Mouse (Mus musculus): ENCODE measurements around the gene Retreg3. TPM values are rescaled to one million over a fixed set of nuclear protein-coding genes. Genes with fewer than 3 reads are reported as not detected.

The Retreg3 gene
- polyA plus RNA-seq (2012; rRNA removed): 87.3 and 90.1 TPM in 2 replicates

GRCm38 (mm10) chr11:101119761-101120544 lies at the start of gene Retreg3, which contains the start of gene Tubg1:
Retreg3 (minus strand) TSS chr11:101119893.
Tubg1 (plus strand) TSS chr11:101119938.
- peak within 1 kb of the TSS; percentile 92 for H3K4me3 ChIP-seq (replicated peaks; ENCODE audit: insufficient read depth, low read depth, low read length)
- DNase-seq: peak; percentile 99 to 100
- TF ChIP-seq CTCF (IDR thresholded peaks at IDR 0.05; ENCODE audit: borderline replicate concordance, insufficient read depth, low read depth, low read length) (no peak), POLR2A (IDR thresholded peaks at IDR 0.05; ENCODE audit: borderline replicate concordance, insufficient read depth, low read length) (peak; percentile 92)
- H3K27ac ChIP-seq (ENCODE audit: insufficient read depth, low read length): peak within 1 kb of the TSS; percentile 84
- WGBS: under 1% methylated on average over 61 of the region's 61 CpGs
- peaks cover 7% of the 10 kb centered on the region; the same call in 1 of the 2 replicates for H3K4me1 ChIP-seq (ENCODE audit: control insufficient read depth, insufficient read depth, low read length)
- no peaks in the 10 kb centered on the region for H3K27me3 ChIP-seq (ENCODE audit: control insufficient read depth, insufficient read depth, low read length)

GRCm38 (mm10) chr11:101168301-101168980 lies 48.7 kb upstream of the Retreg3 start:
- 41% methylated on average over 18 of the region's 18 CpGs for WGBS
- peak in 1 of 2 experiments; percentile 26 for DNase-seq
- Histone ChIP-seq H3K27me3 (ENCODE audit: control insufficient read depth, insufficient read depth, low read length) (no peaks in the 10 kb centered on the region), H3K4me1 (ENCODE audit: control insufficient read depth, insufficient read depth, low read length) (peaks cover 21% of the 10 kb centered on the region), H3K27ac (ENCODE audit: insufficient read depth, low read length) (no peak overlapping the region), H3K4me3 (replicated peaks; ENCODE audit: insufficient read depth, low read depth, low read length) (peak overlapping the region; percentile 46)
- no peak for TF ChIP-seq POLR2A (IDR thresholded peaks at IDR 0.05; ENCODE audit: borderline replicate concordance, insufficient read depth, low read length)
- no peak for TF ChIP-seq CTCF (IDR thresholded peaks at IDR 0.05; ENCODE audit: borderline replicate concordance, insufficient read depth, low read depth, low read length)

- DNase-seq: peak in 1 of 2 experiments; percentile 29
- peak overlapping the region; percentile 0 for H3K4me3 ChIP-seq (replicated peaks; ENCODE audit: insufficient read depth, low read depth, low read length)
- H3K27me3 ChIP-seq (ENCODE audit: control insufficient read depth, insufficient read depth, low read length): no peaks in the 10 kb centered on the region
- no peak overlapping the region for H3K27ac ChIP-seq (ENCODE audit: insufficient read depth, low read length)
- 60% methylated on average over 8 of the region's 8 CpGs for WGBS
- TF ChIP-seq POLR2A (IDR thresholded peaks at IDR 0.05; ENCODE audit: borderline replicate concordance, insufficient read depth, low read length) (no peak), CTCF (IDR thresholded peaks at IDR 0.05; ENCODE audit: borderline replicate concordance, insufficient read depth, low read depth, low read length) (no peak)
- peaks cover 21% of the 10 kb centered on the region for H3K4me1 ChIP-seq (ENCODE audit: control insufficient read depth, insufficient read depth, low read length)
These were observed 48.2 kb upstream of the Retreg3 start for GRCm38 (mm10) chr11:101167963-101168300.

- Histone ChIP-seq H3K27ac (ENCODE audit: insufficient read depth, low read length) (no peak overlapping the region), H3K27me3 (ENCODE audit: control insufficient read depth, insufficient read depth, low read length) (no peaks in the 10 kb centered on the region), H3K4me1 (ENCODE audit: control insufficient read depth, insufficient read depth, low read length) (peaks cover 22% of the 10 kb centered on the region), H3K4me3 (replicated peaks; ENCODE audit: insufficient read depth, low read depth, low read length) (peak overlapping the region; percentile 0)
- TF ChIP-seq POLR2A (IDR thresholded peaks at IDR 0.05; ENCODE audit: borderline replicate concordance, insufficient read depth, low read length): no peak
- no peak for TF ChIP-seq CTCF (IDR thresholded peaks at IDR 0.05; ENCODE audit: borderline replicate concordance, insufficient read depth, low read depth, low read length)
- no peak for DNase-seq
- 73% methylated on average over 19 of the region's 19 CpGs for whole genome bisulfite sequencing
These were observed 47.7 kb upstream of the Retreg3 start for GRCm38 (mm10) chr11:101167211-101167962.

GRCm38 (mm10) chr11:101166357-101166756 lies 46.7 kb upstream of the Retreg3 start:
- H3K27me3 ChIP-seq (ENCODE audit: control insufficient read depth, insufficient read depth, low read length): no peaks in the 10 kb centered on the region
- 51% methylated on average over 14 of the region's 14 CpGs for WGBS
- no peak overlapping the region for H3K27ac ChIP-seq (ENCODE audit: insufficient read depth, low read length)
- peak; percentile 24 to 41 for DNase-seq
- peaks cover 29% of the 10 kb centered on the region for H3K4me1 ChIP-seq (ENCODE audit: control insufficient read depth, insufficient read depth, low read length)
- TF ChIP-seq POLR2A (IDR thresholded peaks at IDR 0.05; ENCODE audit: borderline replicate concordance, insufficient read depth, low read length) (no peak), CTCF (IDR thresholded peaks at IDR 0.05; ENCODE audit: borderline replicate concordance, insufficient read depth, low read depth, low read length) (no peak)
- H3K4me3 ChIP-seq (replicated peaks; ENCODE audit: insufficient read depth, low read depth, low read length): no peak overlapping the region

GRCm38 (mm10) chr11:101164677-101165580 lies 45.2 kb upstream of the Retreg3 start:
- Histone ChIP-seq H3K4me1 (ENCODE audit: control insufficient read depth, insufficient read depth, low read length) (peaks cover 30% of the 10 kb centered on the region), H3K4me3 (replicated peaks; ENCODE audit: insufficient read depth, low read depth, low read length) (no peak overlapping the region), H3K27ac (ENCODE audit: insufficient read depth, low read length) (no peak overlapping the region), H3K27me3 (ENCODE audit: control insufficient read depth, insufficient read depth, low read length) (no peaks in the 10 kb centered on the region)
- TF ChIP-seq CTCF (IDR thresholded peaks at IDR 0.05; ENCODE audit: borderline replicate concordance, insufficient read depth, low read depth, low read length) (no peak), POLR2A (IDR thresholded peaks at IDR 0.05; ENCODE audit: borderline replicate concordance, insufficient read depth, low read length) (no peak)
- peak; percentile 19 to 22 for DNase-seq
- 60% methylated on average over 35 of the region's 35 CpGs for WGBS

GRCm38 (mm10) chr11:101164351-101164665 lies 44.6 kb upstream of the Retreg3 start:
- WGBS: 35% methylated on average over 21 of the region's 21 CpGs
- Histone ChIP-seq H3K27me3 (ENCODE audit: control insufficient read depth, insufficient read depth, low read length) (no peaks in the 10 kb centered on the region), H3K4me1 (ENCODE audit: control insufficient read depth, insufficient read depth, low read length) (peaks cover 30% of the 10 kb centered on the region), H3K4me3 (replicated peaks; ENCODE audit: insufficient read depth, low read depth, low read length) (no peak overlapping the region), H3K27ac (ENCODE audit: insufficient read depth, low read length) (peak overlapping the region; percentile 8; the same call in 1 of the 2 replicates)
- peak; percentile 23 to 45 for DNase-seq
- TF ChIP-seq POLR2A (IDR thresholded peaks at IDR 0.05; ENCODE audit: borderline replicate concordance, insufficient read depth, low read length) (no peak), CTCF (IDR thresholded peaks at IDR 0.05; ENCODE audit: borderline replicate concordance, insufficient read depth, low read depth, low read length) (no peak)

All from cerebellum, adult 2 months (tissue).